Mouse (Mus musculus) myocyte (in vitro differentiated cells): ENCODE data around the gene Inafm2.

Experiments used
- E2F4 ChIP-seq: IDR thresholded peaks from one replicate; pipeline ENCODE4 v1.6.1; 2011; ENCODE audit warnings: mild to moderate bottlenecking, control low read depth, moderate library complexity; ENCODE audit not compliant: insufficient read depth
- MYOG ChIP-seq, 3 experiments: IDR thresholded peaks; one replicate each; pipeline ENCODE4 v1.6.1; 2011; ENCODE audit warnings: control low read depth in 2 of 3, low read depth in 2 of 3, mild to moderate bottlenecking in 2 of 3; ENCODE audit not compliant: insufficient read length in 2 of 3, control insufficient read depth in 1 of 3, insufficient read depth in 1 of 3
- POLR2A ChIP-seq: IDR thresholded peaks from one replicate; pipeline ENCODE4 v1.6.1; 2011; ENCODE audit warnings: low read depth, mild to moderate bottlenecking, control low read depth, moderate library complexity; ENCODE audit not compliant: insufficient read length
- REST ChIP-seq: IDR thresholded peaks from one replicate; pipeline ENCODE4 v1.6.1; 2011; ENCODE audit warnings: mild to moderate bottlenecking, control low read depth, moderate library complexity; ENCODE audit not compliant: insufficient read depth, insufficient read length
- USF1 ChIP-seq: IDR thresholded peaks from one replicate; pipeline ENCODE4 v1.6.1; 2011; ENCODE audit warnings: low read depth, mild to moderate bottlenecking, control low read depth, moderate library complexity

DNA sequence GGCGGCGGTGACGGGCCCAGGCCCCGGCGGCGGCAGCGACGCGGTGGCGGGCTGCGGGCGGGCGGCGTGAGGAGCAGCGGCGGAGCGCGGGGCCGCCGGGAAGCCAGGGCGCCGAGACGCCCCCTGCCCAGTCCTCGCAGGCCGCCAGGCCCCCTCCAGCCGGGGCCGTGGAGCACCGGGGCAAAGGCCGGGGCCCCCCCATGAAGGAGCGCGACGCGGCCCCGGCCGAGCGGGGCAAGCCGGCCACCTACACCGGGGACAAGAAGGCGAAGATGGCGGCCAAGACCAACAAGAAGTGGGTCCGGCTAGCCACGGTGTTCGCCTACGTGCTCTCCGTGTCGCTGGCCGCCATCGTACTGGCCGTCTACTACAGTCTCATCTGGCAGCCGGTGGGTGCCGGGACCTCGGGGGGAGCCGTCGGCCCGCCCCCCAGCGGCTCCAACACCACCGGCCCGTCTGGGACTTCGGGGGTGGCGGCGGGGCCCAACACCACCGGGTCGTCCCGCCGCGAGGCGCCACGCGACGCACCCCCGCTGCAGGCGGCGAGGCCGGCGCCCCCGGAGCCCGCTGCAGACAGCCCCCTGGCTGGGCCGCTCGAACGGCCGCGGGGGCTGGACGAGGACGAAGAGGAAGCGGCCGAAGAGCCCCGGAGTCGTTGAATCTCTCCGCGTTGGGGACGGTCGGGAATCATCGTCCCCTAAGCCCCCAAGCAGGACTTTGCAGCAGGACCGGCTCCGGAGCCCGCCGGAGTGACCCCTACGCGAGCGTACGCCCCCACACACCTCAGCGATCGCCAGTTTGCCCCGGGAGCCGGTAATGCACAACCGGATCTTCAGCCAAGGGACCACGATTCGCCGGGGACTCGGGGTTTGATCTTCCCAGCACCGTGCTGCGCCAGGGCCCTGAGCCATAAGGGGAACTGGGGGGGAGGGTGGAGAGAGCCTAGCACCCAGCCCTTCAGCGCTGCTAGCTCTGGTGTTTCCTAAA lies 650 bp downstream of the Inafm2 start:
- TF ChIP-seq MYOG (IDR thresholded peaks at IDR 0.05; ENCODE audit: control insufficient read depth in 1 of 3, insufficient read depth in 1 of 3, insufficient read length in 2 of 3, low read depth in 2 of 3) (no peak), E2F4 (no peak), POLR2A (peak; percentile 14), USF1 (no peak), REST (no peak)
